Mouse (Mus musculus): ENCODE results near the gene Snrpc. TPM values are rescaled to one million over a fixed set of nuclear protein-coding genes. Genes with fewer than 3 reads are reported as not detected.

Gene Snrpc
- polyA plus RNA-seq, 1 experiment from 2014 or later: 304 TPM

DNA sequence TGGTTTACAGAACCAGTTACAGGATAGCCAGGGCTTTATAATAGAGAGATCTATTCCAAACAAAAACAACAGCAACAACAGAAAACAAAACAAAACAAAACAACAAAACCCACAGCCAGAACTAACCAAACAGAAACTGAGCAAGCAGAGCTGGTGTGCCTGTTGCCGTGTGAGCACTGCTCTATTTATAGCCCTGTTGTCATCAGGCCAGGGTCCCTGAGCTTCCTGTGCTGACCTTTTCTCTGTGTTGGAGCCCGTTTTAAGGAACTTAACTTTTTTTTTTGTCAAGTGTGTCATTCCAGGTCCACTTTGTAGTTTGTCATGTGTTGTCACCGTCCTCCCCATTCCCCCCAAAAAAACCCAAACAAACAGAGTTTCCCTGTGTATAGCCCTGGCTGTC, 13.1 kb downstream of the Snrpc start:
- Histone ChIP-seq H3K27me3 (no peaks in the 10 kb centered on the region), H3K4me1 (replicated peaks) (no peaks in the 10 kb centered on the region), H3K4me2 (replicated peaks) (no peak overlapping the region), H3K4me3 (replicated peaks) (no peak overlapping the region), H3K9ac (replicated peaks) (no peak overlapping the region), H3K36me3 (peaks cover 81% of the 10 kb centered on the region), H3K9me3 (no peaks in the 10 kb centered on the region), H3K27ac (no peak overlapping the region)
- 87% methylated on average over 3 of the region's 3 CpGs for WGBS
- ATAC-seq: no peak

GRCm38 (mm10) chr17:27856265-27856797, 18.4 kb downstream of the Snrpc start, which contains the start of gene Uhrf1bp1:
TSS of gene Uhrf1bp1 (plus strand) at chr17:27856441.
- peak; percentile 86 for ATAC-seq
- 1% methylated on average over 43 of the region's 54 CpGs for WGBS
- H3K4me1 ChIP-seq (replicated peaks): peaks cover 30% of the 10 kb centered on the region

DNA sequence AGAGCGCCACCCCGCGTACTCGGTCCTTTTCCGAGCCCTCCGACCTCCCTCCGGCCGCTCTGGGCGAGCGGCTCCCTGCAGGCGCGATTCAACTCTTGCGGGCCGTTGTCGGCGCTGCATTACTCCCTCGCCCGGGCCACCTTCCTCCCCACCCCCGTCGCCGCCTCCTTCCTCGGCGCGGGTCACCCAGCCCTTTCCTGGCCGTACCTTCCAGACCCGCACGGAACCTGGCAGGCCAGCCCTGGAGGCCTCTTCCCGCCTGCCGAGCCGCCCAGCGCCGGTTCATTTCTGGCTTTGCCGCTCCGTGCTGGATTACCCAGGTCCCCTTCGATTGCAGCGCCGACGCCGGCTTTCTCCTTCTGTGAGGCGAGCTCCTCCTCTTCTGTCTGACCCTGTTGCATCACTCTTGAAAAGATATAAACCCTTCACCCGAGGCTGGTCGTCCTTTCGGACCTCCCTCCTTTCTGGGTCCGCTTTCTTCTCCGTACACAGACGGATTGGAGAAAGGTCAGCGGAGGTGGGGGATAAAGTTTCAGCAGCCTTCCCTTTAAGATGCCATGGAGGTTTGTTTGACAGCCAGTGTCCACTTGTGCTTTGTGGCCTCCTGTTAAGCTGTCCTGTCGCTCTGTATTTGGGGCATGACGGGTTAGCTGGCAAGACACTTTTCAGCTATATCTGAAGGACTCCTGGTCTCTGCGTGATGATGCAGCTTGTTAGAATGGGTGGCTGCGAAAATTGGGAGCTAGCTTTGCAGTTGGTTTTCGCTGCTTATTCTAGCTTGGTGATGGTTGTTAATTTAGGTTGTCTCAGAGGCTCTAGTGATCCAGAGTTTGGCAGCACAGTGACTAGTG, 19.1 kb downstream of the Snrpc start:
- Histone ChIP-seq H3K4me1 (replicated peaks) (peaks cover 33% of the 10 kb centered on the region), H3K27ac (peak overlapping the region; percentile 88), H3K27me3 (no peaks in the 10 kb centered on the region), H3K4me2 (replicated peaks) (peak overlapping the region; percentile 78), H3K36me3 (peaks cover 25% of the 10 kb centered on the region), H3K4me3 (replicated peaks) (peak overlapping the region; percentile 83), H3K9ac (replicated peaks) (peak overlapping the region; percentile 90), H3K9me3 (no peaks in the 10 kb centered on the region)
- no peak; the same call in none of the 2 replicates for ATAC-seq
- WGBS: 2% methylated on average over 52 of the region's 52 CpGs

More at GRCm38 (mm10) chr17:27856265-27856797, 18.4 kb downstream of the Snrpc start, which contains the start of gene Uhrf1bp1:
- Histone ChIP-seq H3K9me3 (no peaks in the 10 kb centered on the region), H3K36me3 (peaks cover 29% of the 10 kb centered on the region), H3K27ac (peak within 1 kb of the TSS; percentile 88), H3K9ac (replicated peaks) (peak within 1 kb of the TSS; percentile 90), H3K4me2 (replicated peaks) (peak within 1 kb of the TSS; percentile 78), H3K4me3 (replicated peaks) (peak within 1 kb of the TSS; percentile 83), H3K27me3 (no peaks in the 10 kb centered on the region)

DNA sequence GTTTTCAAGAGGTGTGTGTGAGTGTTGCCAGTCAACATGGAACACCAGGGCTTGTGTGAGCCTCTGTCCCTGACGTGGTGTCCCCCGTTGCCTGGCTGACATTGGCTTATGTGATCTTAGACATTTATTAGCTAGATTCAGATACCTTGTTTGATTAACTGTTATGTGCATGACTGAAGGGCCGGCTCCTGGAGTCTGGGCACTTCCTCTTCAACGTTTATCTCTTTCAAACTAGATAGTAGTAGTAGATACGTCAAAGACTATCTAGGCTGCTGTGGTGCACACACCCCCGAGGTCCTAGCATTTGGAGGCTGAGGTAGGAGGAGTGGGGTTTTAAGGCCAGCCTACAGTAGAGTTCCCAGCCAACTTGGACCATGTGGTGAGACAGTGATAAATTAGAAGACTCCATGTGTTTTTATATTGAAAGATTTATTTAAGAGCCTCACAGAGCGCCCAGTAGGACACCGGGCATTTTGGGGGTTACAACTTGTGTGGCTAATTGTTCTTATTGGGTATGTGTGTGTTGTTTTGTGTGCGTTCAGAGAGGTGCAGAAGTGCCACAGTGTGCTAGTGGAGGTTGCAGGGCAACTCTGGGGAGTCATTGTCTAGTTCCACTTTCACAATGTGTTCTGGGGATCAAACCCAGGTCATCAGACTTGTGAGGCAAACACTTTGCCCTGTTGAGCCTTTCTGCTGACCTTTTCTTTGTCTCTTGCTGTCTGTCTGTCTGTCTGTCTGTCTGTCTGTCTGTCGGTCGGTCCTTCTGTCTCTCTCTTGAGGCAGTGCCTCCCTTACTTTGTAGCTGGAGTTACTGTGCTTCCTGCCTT, 19.9 kb downstream of the Snrpc start:
- Histone ChIP-seq H3K27me3 (no peaks in the 10 kb centered on the region), H3K4me2 (replicated peaks) (peak overlapping the region; percentile 78), H3K27ac (no peak overlapping the region), H3K4me1 (replicated peaks) (peaks cover 33% of the 10 kb centered on the region), H3K9ac (replicated peaks) (peak overlapping the region; percentile 90), H3K4me3 (replicated peaks) (peak overlapping the region; percentile 83), H3K36me3 (peaks cover 16% of the 10 kb centered on the region), H3K9me3 (no peaks in the 10 kb centered on the region)
- 61% methylated on average over 11 of the region's 11 CpGs for WGBS
- ATAC-seq: no peak

GRCm38 (mm10) chr17:27859131-27859530, 21.2 kb downstream of the Snrpc start:
- Histone ChIP-seq H3K36me3 (peaks cover 5% of the 10 kb centered on the region), H3K9ac (replicated peaks) (no peak overlapping the region), H3K4me1 (replicated peaks) (peaks cover 33% of the 10 kb centered on the region), H3K4me3 (replicated peaks) (no peak overlapping the region), H3K9me3 (no peaks in the 10 kb centered on the region), H3K27ac (no peak overlapping the region), H3K27me3 (no peaks in the 10 kb centered on the region), H3K4me2 (replicated peaks) (0 out of 2 replicates have a peak overlapping the region, but pooled peaks have one; percentile 78)
- 42% methylated on average over 2 of the region's 2 CpGs for WGBS
- ATAC-seq: no peak

GRCm38 (mm10) chr17:27865461-27865860, 27.5 kb downstream of the Snrpc start:
- Histone ChIP-seq H3K4me3 (replicated peaks) (no peak overlapping the region), H3K27ac (no peak overlapping the region), H3K4me2 (replicated peaks) (no peak overlapping the region), H3K27me3 (no peaks in the 10 kb centered on the region), H3K4me1 (replicated peaks) (peaks cover 3% of the 10 kb centered on the region; the same call in 1 of the 2 replicates), H3K9ac (replicated peaks) (no peak overlapping the region), H3K9me3 (no peaks in the 10 kb centered on the region), H3K36me3 (no peaks in the 10 kb centered on the region)
- WGBS: 89% methylated on average over 2 of the region's 2 CpGs
- no peak for ATAC-seq

DNA sequence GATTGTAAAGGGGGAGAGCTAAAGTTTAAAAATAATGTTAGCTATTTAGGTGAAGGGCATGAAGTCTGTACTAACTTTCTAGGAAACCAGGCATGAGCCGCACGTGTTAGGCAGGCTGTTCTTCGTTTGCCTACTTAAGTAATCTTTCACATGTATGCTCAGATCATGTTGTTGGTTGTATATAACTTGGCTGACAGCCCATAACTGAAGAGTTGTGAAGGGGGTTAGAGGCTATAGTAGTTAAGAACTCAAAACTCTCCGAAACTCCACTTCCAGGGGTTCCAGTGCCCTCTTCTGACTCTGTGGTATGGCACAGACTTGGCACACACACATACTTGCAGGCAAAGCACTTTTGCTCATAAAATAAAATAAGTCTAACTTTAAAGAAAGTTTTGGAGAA, 28.8 kb downstream of the Snrpc start:
- Histone ChIP-seq H3K4me2 (replicated peaks) (no peak overlapping the region), H3K27ac (no peak overlapping the region), H3K4me3 (replicated peaks) (no peak overlapping the region), H3K9me3 (no peaks in the 10 kb centered on the region), H3K27me3 (no peaks in the 10 kb centered on the region), H3K9ac (replicated peaks) (no peak overlapping the region), H3K36me3 (no peaks in the 10 kb centered on the region), H3K4me1 (replicated peaks) (no peaks in the 10 kb centered on the region)
- 92% methylated on average over 4 of the region's 4 CpGs for WGBS
- no peak for ATAC-seq

- no peaks in the 10 kb centered on the region for H3K4me1 ChIP-seq (replicated peaks)
- no peak overlapping the region for H3K4me3 ChIP-seq (replicated peaks)
- 0 out of 2 replicates have a peak, but pooled peaks cover 2% of the 10 kb centered on the region for H3K36me3 ChIP-seq
- H3K9ac ChIP-seq (replicated peaks): no peak overlapping the region
- no peak overlapping the region for H3K4me2 ChIP-seq (replicated peaks)
- no peak overlapping the region for H3K27ac ChIP-seq
- ATAC-seq: no peak
- H3K9me3 ChIP-seq: no peaks in the 10 kb centered on the region
- whole genome bisulfite sequencing: 96% methylated on average over 3 of the region's 3 CpGs
- H3K27me3 ChIP-seq: no peaks in the 10 kb centered on the region
Measured at GRCm38 (mm10) chr17:27871851-27872250, 33.9 kb downstream of the Snrpc start.

DNA sequence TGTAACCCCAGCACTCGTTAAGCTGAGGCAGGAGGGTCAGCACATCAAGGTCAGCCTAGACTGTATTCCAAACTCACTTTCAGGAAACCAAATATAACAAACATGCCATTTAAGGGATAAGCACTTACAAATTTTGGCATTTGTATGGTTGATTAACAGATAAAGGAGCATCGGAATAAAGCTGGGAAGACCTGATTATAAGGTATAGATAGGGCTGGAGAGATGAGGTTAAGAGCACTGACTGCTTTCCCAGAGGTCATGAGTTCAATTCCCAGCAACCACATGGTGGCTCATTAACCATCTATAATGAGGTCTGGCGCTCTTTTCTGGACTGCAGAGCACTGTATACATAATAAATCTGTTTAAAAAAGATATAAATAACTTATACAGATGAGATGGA, 35.6 kb downstream of the Snrpc start:
- Histone ChIP-seq H3K9ac (replicated peaks) (no peak overlapping the region), H3K4me2 (replicated peaks) (no peak overlapping the region), H3K4me1 (replicated peaks) (no peaks in the 10 kb centered on the region), H3K4me3 (replicated peaks) (no peak overlapping the region), H3K36me3 (peaks cover 6% of the 10 kb centered on the region), H3K27ac (no peak overlapping the region), H3K9me3 (no peaks in the 10 kb centered on the region), H3K27me3 (no peaks in the 10 kb centered on the region)
- ATAC-seq: no peak
- 83% methylated on average over 3 of the region's 3 CpGs for whole genome bisulfite sequencing

GRCm38 (mm10) chr17:27874510-27874909, 36.6 kb downstream of the Snrpc start:
- no peaks in the 10 kb centered on the region for H3K4me1 ChIP-seq (replicated peaks)
- no peak overlapping the region for H3K4me2 ChIP-seq (replicated peaks)
- peaks cover 13% of the 10 kb centered on the region for H3K36me3 ChIP-seq
- 79% methylated on average over 5 of the region's 5 CpGs for WGBS
- no peaks in the 10 kb centered on the region for H3K27me3 ChIP-seq
- H3K27ac ChIP-seq: no peak overlapping the region
- H3K9ac ChIP-seq (replicated peaks): no peak overlapping the region
- no peak overlapping the region for H3K4me3 ChIP-seq (replicated peaks)
- H3K9me3 ChIP-seq: no peaks in the 10 kb centered on the region
- no peak for ATAC-seq

GRCm38 (mm10) chr17:27881518-27881917, 43.6 kb downstream of the Snrpc start:
- ATAC-seq: no peak
- Histone ChIP-seq H3K4me1 (replicated peaks) (no peaks in the 10 kb centered on the region), H3K36me3 (peaks cover 76% of the 10 kb centered on the region), H3K27me3 (no peaks in the 10 kb centered on the region), H3K4me3 (replicated peaks) (no peak overlapping the region), H3K27ac (no peak overlapping the region), H3K4me2 (replicated peaks) (no peak overlapping the region), H3K9ac (replicated peaks) (no peak overlapping the region), H3K9me3 (no peaks in the 10 kb centered on the region)
- WGBS: 67% methylated on average over 11 of the region's 11 CpGs

DNA sequence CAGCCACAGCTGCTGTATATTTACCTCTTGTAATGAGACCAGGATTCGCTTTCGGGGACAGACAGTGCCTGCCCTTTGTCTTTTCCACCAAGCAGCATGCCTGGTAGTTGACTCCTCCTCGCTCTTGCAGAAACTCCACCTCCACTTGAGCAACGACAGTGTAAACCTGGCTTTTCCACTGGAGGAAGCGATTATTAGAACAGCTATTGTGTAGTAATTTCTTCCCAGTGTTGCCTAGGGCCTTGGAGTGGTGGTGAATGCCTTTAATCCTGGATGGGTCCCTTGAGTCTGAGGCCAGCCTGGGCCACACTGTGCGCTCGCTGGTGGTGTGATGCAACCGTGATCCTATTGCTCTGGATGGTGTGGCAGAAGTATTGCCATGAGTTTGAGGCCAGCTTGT, 45.2 kb downstream of the Snrpc start:
- WGBS: 90% methylated on average over 8 of the region's 8 CpGs
- peaks cover 89% of the 10 kb centered on the region for H3K36me3 ChIP-seq

More for the DNA sequence above, 45.2 kb downstream of the Snrpc start:
- H3K4me2 ChIP-seq (replicated peaks): no peak overlapping the region
- H3K27ac ChIP-seq: no peak overlapping the region
- H3K4me3 ChIP-seq (replicated peaks): no peak overlapping the region
- H3K9ac ChIP-seq (replicated peaks): no peak overlapping the region
- H3K9me3 ChIP-seq: no peaks in the 10 kb centered on the region
- ATAC-seq: no peak
- no peaks in the 10 kb centered on the region for H3K4me1 ChIP-seq (replicated peaks)
- no peaks in the 10 kb centered on the region for H3K27me3 ChIP-seq

Measured in midbrain, embryonic 13.5 days (tissue).